Mouse (Mus musculus) kidney, postnatal 4 days (tissue): Measurements from ENCODE around the gene Osm.
A peak's percentile ranks its signal among the peaks of the same experiment; 100 is the strongest.

Experiments
- DNase-seq, 2 experiments: peaks; one replicate each; pipeline ENCODE4 v3.0.0; 2021; ENCODE audit warnings: mixed read lengths in 2 of 2

The Osm gene

GRCm38 (mm10) chr11:4271544-4271943 lies 35.3 kb downstream of the Osm start:
- no peak for DNase-seq

DNA sequence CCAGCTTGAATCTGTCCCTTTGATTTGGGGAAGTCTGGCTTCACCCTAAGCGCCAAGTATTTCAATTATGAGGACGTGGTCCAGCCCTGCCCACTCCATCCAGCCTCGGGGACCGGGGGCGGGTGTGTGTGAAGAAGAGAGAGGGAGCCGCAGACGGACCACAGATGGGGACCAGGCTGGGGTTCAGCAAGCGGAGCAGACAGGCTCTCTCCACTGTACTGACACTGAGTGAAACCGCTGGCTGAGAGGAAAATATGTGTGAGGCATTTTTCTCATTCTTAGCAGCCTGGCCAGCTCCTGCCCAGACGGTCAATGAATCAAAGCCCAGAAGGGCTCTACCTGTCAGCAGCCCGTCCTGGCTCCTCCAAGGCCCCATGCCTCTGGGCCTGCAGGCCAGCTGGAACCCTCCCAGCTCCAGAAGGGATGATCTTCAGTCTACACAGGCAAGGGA lies 40.2 kb downstream of the Osm start:
- peak; percentile 76 to 82 for DNase-seq

- no peak for DNase-seq
Measured at GRCm38 (mm10) chr11:4279909-4280308, 43.7 kb downstream of the Osm start.

GRCm38 (mm10) chr11:4281852-4282251 lies 45.6 kb downstream of the Osm start:
- no peak for DNase-seq

DNA sequence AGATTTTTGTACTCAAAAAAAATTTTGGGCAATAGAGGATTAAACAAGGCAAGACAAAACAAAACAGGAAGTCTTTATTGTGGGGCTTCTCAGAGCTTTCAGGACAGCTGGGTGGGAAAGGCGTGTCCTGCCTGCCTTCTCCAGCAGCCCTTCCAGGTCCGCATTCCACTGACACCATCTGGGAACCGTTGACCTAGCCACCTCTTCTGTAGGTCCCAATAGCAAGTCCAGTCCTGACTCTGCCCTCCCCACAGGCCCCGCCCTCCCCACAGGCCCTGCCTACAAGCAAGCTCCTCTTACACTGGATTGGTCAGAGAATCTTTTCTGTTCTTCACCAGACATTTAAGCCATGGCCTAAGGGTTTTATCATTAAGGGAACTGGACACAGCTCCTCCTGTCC lies 47.4 kb downstream of the Osm start:
- peak; percentile 65 to 79 for DNase-seq

DNA sequence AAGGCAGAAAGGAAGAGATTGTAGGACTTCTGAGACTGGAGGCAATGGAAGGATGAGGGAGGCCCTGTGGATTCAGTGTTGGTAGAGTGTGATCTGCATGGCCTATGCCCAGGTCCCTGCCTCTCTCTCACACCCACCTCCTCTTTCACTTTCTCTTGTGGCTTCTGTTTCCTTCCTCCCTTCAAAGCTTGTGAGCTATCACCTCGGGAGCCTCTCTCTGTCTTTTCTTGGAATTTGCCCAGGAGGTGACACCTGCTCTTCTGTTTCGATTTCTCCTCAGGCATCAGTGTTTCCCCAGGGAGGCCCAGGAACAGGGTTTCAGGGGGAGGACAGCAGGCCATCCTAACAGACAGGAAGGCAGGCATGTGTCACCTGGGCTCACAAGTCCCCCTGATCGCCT lies 53.1 kb downstream of the Osm start:
- no peak for DNase-seq
